Mouse (Mus musculus): ENCODE data around the gene Cep41.

Cep41 gene

GRCm38 (mm10) chr6:30710371-30711364 is 17.1 kb upstream of the Cep41 start:
- no peak for DNase-seq (ENCODE audit: low spot score)

GRCm38 (mm10) chr6:30709115-30709514 is 15.6 kb upstream of the Cep41 start:
- no peak for DNase-seq (ENCODE audit: low spot score)

GRCm38 (mm10) chr6:30703977-30704602 is 10.5 kb upstream of the Cep41 start:
- DNase-seq (ENCODE audit: low spot score) = no peak

GRCm38 (mm10) chr6:30703476-30703875 is 9.9 kb upstream of the Cep41 start:
- DNase-seq (ENCODE audit: low spot score) = no peak

DNA sequence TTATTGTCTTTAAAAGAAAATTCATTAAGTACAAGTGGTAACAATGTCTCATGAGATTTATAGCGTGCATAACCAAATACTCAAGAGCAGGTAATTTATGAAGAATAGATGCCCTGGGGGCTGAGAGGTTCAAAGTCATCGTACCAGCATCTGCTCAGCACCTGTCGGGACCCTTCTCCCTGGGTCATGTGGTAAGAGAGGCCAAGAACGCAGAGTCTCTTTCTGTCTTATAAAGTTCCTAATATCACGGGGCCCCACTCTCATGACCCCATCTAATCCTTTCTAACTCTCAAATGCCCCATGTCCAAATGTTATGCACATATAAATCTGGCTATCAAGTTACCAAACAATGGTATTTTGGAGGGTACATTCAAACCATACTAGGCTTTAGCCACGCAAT is 9.3 kb upstream of the Cep41 start:
- DNase-seq (ENCODE audit: low spot score) = no peak

GRCm38 (mm10) chr6:30700182-30700581 is 6.6 kb upstream of the Cep41 start:
- no peak for DNase-seq (ENCODE audit: low spot score)

GRCm38 (mm10) chr6:30698036-30698435 is 4.5 kb upstream of the Cep41 start:
- no peak for DNase-seq (ENCODE audit: low spot score)

DNA sequence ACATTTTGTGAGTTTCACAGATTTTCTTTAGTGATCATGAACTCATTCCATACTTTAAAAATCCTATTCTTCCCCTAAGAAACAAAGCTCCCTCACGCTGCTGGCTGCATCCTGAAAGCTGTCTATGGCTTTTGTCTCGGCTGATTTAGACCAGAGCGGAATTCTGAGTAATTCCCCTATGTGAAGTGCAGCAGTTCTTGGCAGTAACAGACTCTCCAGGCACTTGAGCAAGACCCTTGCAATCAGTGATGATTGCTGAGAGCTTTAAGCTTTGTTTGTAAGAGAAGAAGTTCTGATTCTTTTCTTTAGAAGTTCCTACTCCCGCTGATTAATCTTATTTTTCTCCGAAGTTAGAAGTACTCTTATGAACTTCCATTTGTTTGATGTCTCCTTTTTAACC is 3.9 kb upstream of the Cep41 start:
- DNase-seq (ENCODE audit: low spot score) = no peak

DNA sequence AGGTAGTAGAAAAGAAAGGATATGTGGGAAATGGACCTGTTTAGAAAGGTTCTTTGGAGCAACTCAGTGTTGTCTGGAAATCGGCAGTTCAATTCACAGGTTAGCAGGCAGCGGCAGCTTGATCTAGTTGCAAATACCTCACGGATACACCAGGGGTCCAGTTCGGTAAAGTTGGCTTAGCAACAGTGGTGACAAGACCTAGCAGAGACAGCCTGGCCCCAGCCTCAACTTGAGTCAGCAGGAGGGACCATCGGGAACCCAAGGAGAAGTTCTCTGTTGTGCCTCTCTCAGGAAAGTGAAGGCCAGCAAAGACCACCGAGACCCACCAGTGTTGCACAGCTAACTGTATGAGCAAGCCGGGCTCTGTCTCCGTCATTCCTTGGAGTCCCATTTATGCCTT is 1.6 kb upstream of the Cep41 start:
- no peak for DNase-seq (ENCODE audit: low spot score)

DNA sequence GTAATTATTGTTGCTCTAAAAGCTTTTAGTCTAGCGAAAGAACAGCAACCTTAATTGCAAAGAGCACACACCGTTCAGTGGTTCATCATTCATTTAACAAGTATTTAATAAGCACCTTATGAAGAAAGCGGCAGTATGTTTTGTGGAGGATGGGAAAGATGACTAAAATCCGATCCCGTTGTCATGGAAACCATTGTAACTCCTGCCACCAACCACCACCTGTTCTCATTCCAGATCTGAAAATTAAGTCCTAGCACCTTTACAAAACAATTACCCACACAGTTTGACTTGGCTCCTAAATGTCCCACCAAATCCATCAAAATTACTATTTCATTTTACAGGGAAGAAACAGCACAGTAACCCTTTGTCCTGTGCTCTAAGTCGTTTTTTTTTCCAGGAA is 660 bp upstream of the Cep41 start:
- peak; percentile 60 for DNase-seq (ENCODE audit: low spot score)

DNA sequence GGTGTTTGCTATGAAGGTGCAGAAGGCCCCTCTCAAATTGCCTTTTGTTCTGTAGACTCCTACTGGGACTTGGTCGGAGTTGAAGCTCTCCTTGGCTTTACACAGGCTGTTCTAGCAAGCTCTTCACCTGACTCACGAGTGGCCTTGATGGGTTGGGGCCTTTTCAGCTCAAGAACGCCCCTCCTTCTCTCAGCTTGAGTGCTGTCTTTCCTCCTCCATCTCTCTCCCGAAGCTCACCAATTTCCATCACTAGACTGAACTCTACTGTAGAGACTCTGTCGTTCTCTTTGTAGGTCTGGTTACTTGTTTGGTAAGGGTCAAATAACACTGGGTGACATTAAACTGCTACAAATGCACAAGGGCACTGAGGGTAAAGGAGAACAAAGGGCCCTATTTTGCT is 723 bp downstream of the Cep41 start:
- DNase-seq (ENCODE audit: low spot score) = no peak

DNA sequence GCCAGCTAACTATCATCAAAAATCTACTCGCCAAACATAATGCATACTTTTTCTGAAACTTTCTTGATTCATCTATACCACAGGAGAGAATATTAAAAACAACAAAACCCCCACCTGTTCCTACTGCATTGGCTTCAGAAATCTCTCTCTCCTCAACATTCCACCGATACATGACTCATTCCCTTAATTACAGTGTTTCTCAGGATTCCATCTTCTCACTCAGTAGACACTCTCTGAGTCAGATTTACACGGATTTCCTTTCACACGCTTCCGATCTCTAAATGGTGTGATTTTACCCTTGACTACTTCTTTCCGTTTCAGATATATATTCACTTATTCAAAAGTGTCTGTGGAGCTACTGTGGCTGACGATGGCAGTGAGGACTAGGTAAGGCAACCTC is 6.4 kb downstream of the Cep41 start:
- no peak for DNase-seq (ENCODE audit: low spot score)

- DNase-seq (ENCODE audit: low spot score) = no peak
These were observed 9.0 kb downstream of the Cep41 start for GRCm38 (mm10) chr6:30684570-30684969.

GRCm38 (mm10) chr6:30681935-30682900 is 11.3 kb downstream of the Cep41 start:
- DNase-seq (ENCODE audit: low spot score) = no peak

DNA sequence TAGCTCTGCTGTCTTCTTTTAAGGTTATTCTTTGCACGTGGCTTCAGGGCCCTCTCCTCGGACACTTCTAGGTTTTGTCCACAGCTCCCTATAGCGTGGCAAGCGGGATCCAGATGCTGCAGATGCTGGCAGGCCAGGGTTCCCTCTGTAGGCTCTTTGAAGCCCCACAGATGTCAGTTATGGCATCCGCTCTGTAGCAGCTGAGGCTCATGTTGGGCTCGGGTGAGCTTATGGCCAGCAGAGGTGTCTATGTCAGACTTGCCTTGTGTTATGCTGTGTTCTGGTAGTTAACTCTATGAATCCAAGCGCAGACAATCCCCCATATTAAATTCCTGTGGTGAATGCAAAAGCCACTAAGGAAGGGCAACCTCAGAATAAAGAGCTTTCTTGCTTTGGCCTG is 13.1 kb downstream of the Cep41 start:
- no peak for DNase-seq (ENCODE audit: low spot score)

DNA sequence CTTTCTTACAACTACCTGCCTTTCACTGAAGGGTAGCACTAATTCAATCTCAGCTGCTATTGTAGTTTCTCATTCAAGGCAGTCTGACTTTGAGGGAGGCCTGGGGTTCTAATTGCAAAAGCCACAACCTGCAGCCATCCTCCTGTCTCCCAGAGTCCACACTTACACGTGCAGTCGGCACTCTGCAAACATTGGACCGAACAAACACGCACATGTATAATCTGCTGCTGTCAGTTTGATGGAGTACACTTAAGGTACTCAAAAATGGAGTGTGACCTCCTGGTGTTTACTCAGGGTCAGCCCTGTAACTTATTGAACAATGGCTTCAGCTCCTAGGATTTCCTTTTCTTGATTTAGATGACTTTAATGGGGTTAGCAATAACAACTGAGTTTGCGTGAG is 14.0 kb downstream of the Cep41 start:
- no peak for DNase-seq (ENCODE audit: low spot score)

GRCm38 (mm10) chr6:30678482-30678881 is 15.1 kb downstream of the Cep41 start:
- DNase-seq (ENCODE audit: low spot score) = no peak

GRCm38 (mm10) chr6:30677591-30677990 is 16.0 kb downstream of the Cep41 start:
- DNase-seq (ENCODE audit: low spot score) = no peak

GRCm38 (mm10) chr6:30676506-30676905 is 17.0 kb downstream of the Cep41 start:
- DNase-seq (ENCODE audit: low spot score) = no peak

- no peak for DNase-seq (ENCODE audit: low spot score)
These were observed 18.2 kb downstream of the Cep41 start for GRCm38 (mm10) chr6:30675281-30675771.

DNA sequence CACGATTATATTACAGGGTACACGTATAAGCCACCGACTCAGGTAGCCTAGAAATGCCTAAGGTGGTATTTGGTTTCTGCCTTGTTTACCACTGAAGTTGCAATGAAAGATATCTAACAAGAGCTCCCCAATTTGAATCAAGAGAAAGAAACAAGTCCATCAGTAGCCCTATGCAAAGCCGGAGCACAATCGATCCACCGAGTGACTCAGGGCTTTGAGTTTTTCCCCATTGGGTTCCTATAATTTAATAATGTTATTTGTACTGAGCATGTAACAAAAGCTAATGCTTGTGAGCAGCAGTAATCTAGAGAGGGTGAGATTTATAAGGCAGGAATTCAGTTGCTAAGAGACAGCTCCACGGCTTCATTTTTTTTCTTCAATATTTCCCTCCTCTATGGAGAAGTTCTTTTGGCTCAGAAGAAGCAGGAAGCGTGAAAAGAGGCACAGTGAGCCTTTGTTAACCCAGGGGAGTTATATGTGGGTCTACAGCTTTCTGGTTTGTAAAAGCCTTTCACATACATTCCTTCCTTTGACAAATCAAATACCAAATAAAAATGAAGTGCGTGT is 18.8 kb downstream of the Cep41 start:
- no peak for DNase-seq (ENCODE audit: low spot score)

Data from layer of hippocampus, adult 11-12 months (tissue).